Mouse (Mus musculus): ENCODE results near the gene Fam131a. TPM values are rescaled to one million over a fixed set of nuclear protein-coding genes. Genes with fewer than 3 reads are reported as not detected.
"Not testable (repeated sequence)": the region's sequence is repeated elsewhere in the genome, so short reads cannot be mapped to it uniquely, and the experiment has no call there.

Gene Fam131a
- polyA plus RNA-seq (2015; fragmentation: Nextera tagmentation; extraction: Ambion mirVana): 4.7 and 5.0 TPM in 2 replicates

- Histone ChIP-seq H3K9me3 (ENCODE audit: control insufficient read depth) (no peaks in the 10 kb centered on the region), H3K4me3 (ENCODE audit: low read depth, low read length) (peak within 1 kb of the TSS; percentile 58), H3K27me3 (replicated peaks; ENCODE audit: control insufficient read depth, insufficient read depth, low read length) (no peaks in the 10 kb centered on the region), H3K4me2 (replicated peaks; ENCODE audit: low read depth) (peak within 1 kb of the TSS; percentile 85), H3K36me3 (ENCODE audit: control insufficient read depth, insufficient read depth) (peaks cover 37% of the 10 kb centered on the region), H3K4me1 (replicated peaks; ENCODE audit: control insufficient read depth, insufficient read depth, low read length) (no peaks in the 10 kb centered on the region), H3K27ac (ENCODE audit: low read depth, low read length) (no peak within 1 kb of the TSS; the same call in 1 of the 2 replicates), H3K9ac (ENCODE audit: low read depth, low read length) (peak within 1 kb of the TSS; percentile 67)
- WGBS: 1% methylated on average over 27 of the region's 37 CpGs
- peak; percentile 73 for ATAC-seq
- no peak for TF ChIP-seq CTCF (IDR thresholded peaks at IDR 0.05; ENCODE audit: low read depth)
Measured at GRCm38 (mm10) chr16:20693111-20693701, at the start of gene Fam131a. Gene Fam131a, plus strand, starts transcription at chr16:20693241.

- no peak overlapping the region for H3K4me2 ChIP-seq (replicated peaks; ENCODE audit: low read depth)
- 80% methylated on average over 7 of the region's 7 CpGs for WGBS
- no peak for ATAC-seq
- no peak overlapping the region for H3K27ac ChIP-seq (ENCODE audit: low read depth, low read length)
- no peak overlapping the region for H3K9ac ChIP-seq (ENCODE audit: low read depth, low read length)
- no peaks in the 10 kb centered on the region for H3K36me3 ChIP-seq (ENCODE audit: control insufficient read depth, insufficient read depth)
- no peak overlapping the region for H3K4me3 ChIP-seq (ENCODE audit: low read depth, low read length)
- no peak for TF ChIP-seq CTCF (IDR thresholded peaks at IDR 0.05; ENCODE audit: low read depth)
- H3K9me3 ChIP-seq (ENCODE audit: control insufficient read depth): no peaks in the 10 kb centered on the region
- no peaks in the 10 kb centered on the region for H3K27me3 ChIP-seq (replicated peaks; ENCODE audit: control insufficient read depth, insufficient read depth, low read length)
- no peaks in the 10 kb centered on the region for H3K4me1 ChIP-seq (replicated peaks; ENCODE audit: control insufficient read depth, insufficient read depth, low read length)
Measured at GRCm38 (mm10) chr16:20643911-20644310, 49.1 kb upstream of the Fam131a start.

- Histone ChIP-seq H3K9ac (ENCODE audit: low read depth, low read length) (peak within 1 kb of the TSS; percentile 74), H3K4me2 (replicated peaks; ENCODE audit: low read depth) (peak within 1 kb of the TSS; percentile 81), H3K27ac (ENCODE audit: low read depth, low read length) (peak within 1 kb of the TSS; percentile 9; the same call in 1 of the 2 replicates), H3K4me1 (replicated peaks; ENCODE audit: control insufficient read depth, insufficient read depth, low read length) (no peaks in the 10 kb centered on the region), H3K9me3 (ENCODE audit: control insufficient read depth) (no peaks in the 10 kb centered on the region), H3K4me3 (ENCODE audit: low read depth, low read length) (peak within 1 kb of the TSS; percentile 74), H3K27me3 (replicated peaks; ENCODE audit: control insufficient read depth, insufficient read depth, low read length) (no peaks in the 10 kb centered on the region), H3K36me3 (ENCODE audit: control insufficient read depth, insufficient read depth) (peaks cover 20% of the 10 kb centered on the region)
- 1% methylated on average over 46 of the region's 46 CpGs for WGBS
- peak; percentile 94 for ATAC-seq
- TF ChIP-seq CTCF (IDR thresholded peaks at IDR 0.05; ENCODE audit: low read depth): peak; percentile 28; the same call in 1 of the 2 replicates
Measured at GRCm38 (mm10) chr16:20651076-20651946, 41.7 kb upstream of the Fam131a start, which contains the start of gene Psmd2. Gene Psmd2, plus strand, starts transcription at chr16:20651652.

GRCm38 (mm10) chr16:20651947-20652310 is 41.1 kb upstream of the Fam131a start:
- no peaks in the 10 kb centered on the region for H3K4me1 ChIP-seq (replicated peaks; ENCODE audit: control insufficient read depth, insufficient read depth, low read length)
- H3K36me3 ChIP-seq (ENCODE audit: control insufficient read depth, insufficient read depth): peaks cover 26% of the 10 kb centered on the region
- H3K4me2 ChIP-seq (replicated peaks; ENCODE audit: low read depth): peak overlapping the region; percentile 81
- no peaks in the 10 kb centered on the region for H3K9me3 ChIP-seq (ENCODE audit: control insufficient read depth)
- peak overlapping the region; percentile 74 for H3K4me3 ChIP-seq (ENCODE audit: low read depth, low read length)
- peak overlapping the region; percentile 9; the same call in 1 of the 2 replicates for H3K27ac ChIP-seq (ENCODE audit: low read depth, low read length)
- no peak for TF ChIP-seq CTCF (IDR thresholded peaks at IDR 0.05; ENCODE audit: low read depth)
- H3K27me3 ChIP-seq (replicated peaks; ENCODE audit: control insufficient read depth, insufficient read depth, low read length): no peaks in the 10 kb centered on the region
- peak overlapping the region; percentile 74 for H3K9ac ChIP-seq (ENCODE audit: low read depth, low read length)
- WGBS: 7% methylated on average over 12 of the region's 12 CpGs
- ATAC-seq: peak; percentile 34; the same call in 1 of the 2 replicates

GRCm38 (mm10) chr16:20653315-20653714 is 39.7 kb upstream of the Fam131a start:
- no peaks in the 10 kb centered on the region for H3K27me3 ChIP-seq (replicated peaks; ENCODE audit: control insufficient read depth, insufficient read depth, low read length)
- H3K27ac ChIP-seq (ENCODE audit: low read depth, low read length): no peak overlapping the region
- 57% methylated on average over 2 of the region's 2 CpGs for WGBS
- H3K9ac ChIP-seq (ENCODE audit: low read depth, low read length): no peak overlapping the region
- H3K36me3 ChIP-seq (ENCODE audit: control insufficient read depth, insufficient read depth): peaks cover 40% of the 10 kb centered on the region
- no peak for ATAC-seq
- H3K4me1 ChIP-seq (replicated peaks; ENCODE audit: control insufficient read depth, insufficient read depth, low read length): no peaks in the 10 kb centered on the region
- H3K4me3 ChIP-seq (ENCODE audit: low read depth, low read length): no peak overlapping the region
- no peak for TF ChIP-seq CTCF (IDR thresholded peaks at IDR 0.05; ENCODE audit: low read depth)
- no peaks in the 10 kb centered on the region for H3K9me3 ChIP-seq (ENCODE audit: control insufficient read depth)
- H3K4me2 ChIP-seq (replicated peaks; ENCODE audit: low read depth): no peak overlapping the region

GRCm38 (mm10) chr16:20657661-20658060 is 35.4 kb upstream of the Fam131a start:
- no peaks in the 10 kb centered on the region for H3K27me3 ChIP-seq (replicated peaks; ENCODE audit: control insufficient read depth, insufficient read depth, low read length)
- H3K4me3 ChIP-seq (ENCODE audit: low read depth, low read length): no peak overlapping the region
- H3K9ac ChIP-seq (ENCODE audit: low read depth, low read length): no peak overlapping the region
- H3K4me1 ChIP-seq (replicated peaks; ENCODE audit: control insufficient read depth, insufficient read depth, low read length): no peaks in the 10 kb centered on the region
- H3K4me2 ChIP-seq (replicated peaks; ENCODE audit: low read depth): no peak overlapping the region
- ATAC-seq: no peak
- no peak for TF ChIP-seq CTCF (IDR thresholded peaks at IDR 0.05; ENCODE audit: low read depth)
- WGBS: 87% methylated on average over 4 of the region's 4 CpGs
- no peak overlapping the region for H3K27ac ChIP-seq (ENCODE audit: low read depth, low read length)
- H3K9me3 ChIP-seq (ENCODE audit: control insufficient read depth): no peaks in the 10 kb centered on the region
- H3K36me3 ChIP-seq (ENCODE audit: control insufficient read depth, insufficient read depth): peaks cover 82% of the 10 kb centered on the region

DNA sequence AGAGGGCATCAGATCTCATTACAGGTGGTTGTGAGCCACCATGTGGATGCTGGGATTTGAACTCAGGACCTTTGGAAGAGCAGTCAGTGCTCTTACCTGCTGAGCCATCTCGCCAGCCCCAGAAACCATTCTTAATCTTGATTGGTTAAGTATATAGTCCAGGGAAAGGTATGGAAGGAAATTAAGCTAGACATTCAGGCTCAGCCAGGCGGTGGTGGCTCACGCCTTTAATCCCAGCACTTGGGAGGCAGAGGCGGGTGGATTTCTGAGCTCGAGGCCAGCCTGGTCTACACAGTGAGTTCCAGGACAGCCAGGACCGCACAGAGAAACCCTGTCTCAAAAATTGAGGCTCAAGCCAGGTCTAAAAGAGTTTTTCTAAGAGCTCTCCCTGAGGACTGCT is 25.0 kb upstream of the Fam131a start, which contains the start of gene Eif4g1:
Gene Eif4g1 (plus strand): TSS at position 301 of the 400 bp plus-strand sequence.
- not testable (repeated sequence) for H3K4me1 ChIP-seq (replicated peaks; ENCODE audit: control insufficient read depth, insufficient read depth, low read length); H3K36me3 ChIP-seq (ENCODE audit: control insufficient read depth, insufficient read depth); H3K9me3 ChIP-seq (ENCODE audit: control insufficient read depth); H3K9ac ChIP-seq (ENCODE audit: low read depth, low read length); H3K4me3 ChIP-seq (ENCODE audit: low read depth, low read length); ATAC-seq; H3K27me3 ChIP-seq (replicated peaks; ENCODE audit: control insufficient read depth, insufficient read depth, low read length); H3K4me2 ChIP-seq (replicated peaks; ENCODE audit: low read depth); H3K27ac ChIP-seq (ENCODE audit: low read depth, low read length)
- 92% methylated on average over 3 of the region's 6 CpGs for WGBS
